Mouse (Mus musculus) midbrain, embryonic 14.5 days (tissue): ENCODE results near the gene Psmb3. TPM values are rescaled to one million over a fixed set of nuclear protein-coding genes. Genes with fewer than 3 reads are reported as not detected.

Experiments used
- ATAC-seq: fragments of 200-750 bp; cut with Nextera tagmentation; 2 replicates; pipeline ENCODE4 v1.8.0; 2017; ENCODE audit warnings: moderate number of reproducible peaks, moderate library complexity; ENCODE audit not compliant: low FRiP score, low TSS enrichment
- DNase-seq: peaks from one replicate; pipeline ENCODE4 v3.0.0-alpha.2; 2015
- H3K27ac ChIP-seq: fragments of 300-500 bp; sonication (generic); replicated peaks from 2 replicates; pipeline ENCODE4 v1.5.1; 2014; ENCODE audit warnings: mild to moderate bottlenecking, low read depth, low read length, moderate library complexity
- H3K27me3 ChIP-seq: fragments of 300-500 bp; sonication (generic); 2 replicates; pipeline ENCODE4 v1.6.1; 2014; ENCODE audit warnings: low read length, control low read depth, mixed read lengths; ENCODE audit not compliant: control insufficient read depth, insufficient read depth
- H3K36me3 ChIP-seq: fragments of 300-500 bp; sonication (generic); 2 replicates; pipeline ENCODE4 v1.6.1; 2014; ENCODE audit warnings: low read length, control low read depth; ENCODE audit not compliant: control insufficient read depth, insufficient read depth
- H3K4me1 ChIP-seq: fragments of 300-500 bp; sonication (generic); 2 replicates; pipeline ENCODE4 v1.6.1; 2014; ENCODE audit warnings: mild to moderate bottlenecking, antibody characterized with exemption, low read length, control low read depth; ENCODE audit not compliant: control insufficient read depth, insufficient read depth
- H3K4me2 ChIP-seq: fragments of 300-500 bp; sonication (generic); 2 replicates; pipeline ENCODE4 v1.6.1; 2014; ENCODE audit warnings: mild to moderate bottlenecking, low read length, moderate library complexity
- H3K4me3 ChIP-seq: fragments of 300-500 bp; sonication (generic); replicated peaks from 2 replicates; pipeline ENCODE4 v1.5.1; 2014; ENCODE audit warnings: low read depth, low read length
- H3K9ac ChIP-seq: fragments of 300-500 bp; sonication (generic); replicated peaks from 2 replicates; pipeline ENCODE4 v1.6.1; 2014; ENCODE audit warnings: mild to moderate bottlenecking, low read length, moderate library complexity
- H3K9me3 ChIP-seq: fragments of 300-500 bp; sonication (generic); 2 replicates; pipeline ENCODE4 v1.6.1; 2016; ENCODE audit warnings: low read length, control low read depth, mixed read lengths; ENCODE audit not compliant: control insufficient read depth
- WGBS: fragments of 180-500 bp; shearing (Covaris S2); extraction: QIAGEN DNeasy Blood & Tissue Kit; methylation state at CpG from one replicate; pipeline ENCODE4 v1.1.7; 2014; 5-methylcytosine and 5-hydroxymethylcytosine counted together
- polyA plus RNA-seq: library from polyadenylated mRNA; unstranded; fragments of >200 nt; fragmentation: Nextera tagmentation; extraction: Ambion mirVana; gene quantifications from 2 replicates; pipeline ENCODE4 v1.2.1, GENCODE M21; 2014

The Psmb3 gene
- polyA plus RNA-seq, 1 experiment from 2014 or later: 456 TPM

- 87% methylated on average over 8 of the region's 8 CpGs for WGBS
- H3K9me3 ChIP-seq: no peaks in the 10 kb centered on the region
- DNase-seq (no peak), ATAC-seq (no peak)
- no peaks in the 10 kb centered on the region for H3K27me3 ChIP-seq
- no peaks in the 10 kb centered on the region for H3K4me1 ChIP-seq
- peaks cover 84% of the 10 kb centered on the region for H3K36me3 ChIP-seq
- H3K4me2 ChIP-seq: no peak overlapping the region
- no peak overlapping the region for H3K27ac ChIP-seq
- no peak overlapping the region for H3K4me3 ChIP-seq
- H3K9ac ChIP-seq: no peak overlapping the region
Measured at GRCm38 (mm10) chr11:97716021-97716420, 12.8 kb downstream of the Psmb3 start.

GRCm38 (mm10) chr11:97717369-97718280 lies 14.4 kb downstream of the Psmb3 start:
- Histone ChIP-seq H3K9ac (no peak overlapping the region), H3K4me1 (no peaks in the 10 kb centered on the region), H3K4me2 (no peak overlapping the region), H3K4me3 (no peak overlapping the region), H3K27me3 (no peaks in the 10 kb centered on the region), H3K36me3 (peaks cover 85% of the 10 kb centered on the region), H3K9me3 (peaks cover 4% of the 10 kb centered on the region; the same call in 1 of the 2 replicates), H3K27ac (no peak overlapping the region)
- ATAC-seq (no peak), DNase-seq (no peak)
- 90% methylated on average over 26 of the region's 26 CpGs for WGBS

- no peaks in the 10 kb centered on the region for H3K27me3 ChIP-seq
- H3K9ac ChIP-seq: no peak overlapping the region
- H3K27ac ChIP-seq: no peak overlapping the region
- H3K36me3 ChIP-seq: peaks cover 85% of the 10 kb centered on the region
- H3K4me3 ChIP-seq: no peak overlapping the region
- no peaks in the 10 kb centered on the region for H3K4me1 ChIP-seq
- H3K9me3 ChIP-seq: peaks cover 4% of the 10 kb centered on the region; the same call in 1 of the 2 replicates
- DNase-seq (no peak), ATAC-seq (no peak)
- H3K4me2 ChIP-seq: no peak overlapping the region
- WGBS: 89% methylated on average over 15 of the region's 15 CpGs
Measured at GRCm38 (mm10) chr11:97718281-97718860, 15.2 kb downstream of the Psmb3 start.

GRCm38 (mm10) chr11:97719041-97719440 lies 15.8 kb downstream of the Psmb3 start:
- Histone ChIP-seq H3K4me3 (no peak overlapping the region), H3K27ac (no peak overlapping the region), H3K27me3 (no peaks in the 10 kb centered on the region), H3K9me3 (peaks cover 4% of the 10 kb centered on the region; the same call in 1 of the 2 replicates), H3K4me1 (no peaks in the 10 kb centered on the region), H3K36me3 (peaks cover 85% of the 10 kb centered on the region), H3K4me2 (no peak overlapping the region), H3K9ac (no peak overlapping the region)
- no peak for DNase-seq
- WGBS: 92% methylated on average over 4 of the region's 4 CpGs
- no peak for ATAC-seq

GRCm38 (mm10) chr11:97721338-97721737 lies 18.1 kb downstream of the Psmb3 start:
- H3K27me3 ChIP-seq: no peaks in the 10 kb centered on the region
- WGBS: 96% methylated on average over 4 of the region's 4 CpGs
- peaks cover 4% of the 10 kb centered on the region; the same call in 1 of the 2 replicates for H3K9me3 ChIP-seq
- H3K36me3 ChIP-seq: peaks cover 97% of the 10 kb centered on the region
- H3K27ac ChIP-seq: no peak overlapping the region
- H3K4me1 ChIP-seq: no peaks in the 10 kb centered on the region
- no peak overlapping the region for H3K4me3 ChIP-seq
- no peak overlapping the region for H3K4me2 ChIP-seq
- DNase-seq (no peak), ATAC-seq (no peak)
- H3K9ac ChIP-seq: no peak overlapping the region

- WGBS: 94% methylated on average over 7 of the region's 7 CpGs
- no peaks in the 10 kb centered on the region for H3K4me1 ChIP-seq
- no peak overlapping the region for H3K4me3 ChIP-seq
- H3K27me3 ChIP-seq: no peaks in the 10 kb centered on the region
- no peak overlapping the region for H3K27ac ChIP-seq
- no peak overlapping the region for H3K4me2 ChIP-seq
- no peak for ATAC-seq
- H3K9ac ChIP-seq: no peak overlapping the region
- DNase-seq: no peak
- peaks cover 4% of the 10 kb centered on the region; the same call in 1 of the 2 replicates for H3K9me3 ChIP-seq
- H3K36me3 ChIP-seq: peaks cover 97% of the 10 kb centered on the region
Measured at GRCm38 (mm10) chr11:97723709-97724108, 20.5 kb downstream of the Psmb3 start.

- Histone ChIP-seq H3K4me3 (no peak overlapping the region), H3K9ac (no peak overlapping the region), H3K27ac (no peak overlapping the region), H3K4me1 (no peaks in the 10 kb centered on the region), H3K4me2 (no peak overlapping the region), H3K27me3 (no peaks in the 10 kb centered on the region), H3K9me3 (no peaks in the 10 kb centered on the region), H3K36me3 (peaks cover 84% of the 10 kb centered on the region)
- no peak for DNase-seq
- 86% methylated on average over 7 of the region's 7 CpGs for WGBS
- no peak for ATAC-seq
Measured at GRCm38 (mm10) chr11:97728311-97728710, 25.1 kb downstream of the Psmb3 start.

GRCm38 (mm10) chr11:97728730-97729129 lies 25.5 kb downstream of the Psmb3 start:
- H3K4me3 ChIP-seq: no peak overlapping the region
- H3K4me1 ChIP-seq: no peaks in the 10 kb centered on the region
- H3K4me2 ChIP-seq: no peak overlapping the region
- ATAC-seq (no peak), DNase-seq (no peak)
- 94% methylated on average over 7 of the region's 7 CpGs for WGBS
- no peak overlapping the region for H3K9ac ChIP-seq
- H3K36me3 ChIP-seq: peaks cover 81% of the 10 kb centered on the region
- no peak overlapping the region for H3K27ac ChIP-seq
- H3K9me3 ChIP-seq: no peaks in the 10 kb centered on the region
- H3K27me3 ChIP-seq: no peaks in the 10 kb centered on the region
